Mouse (Mus musculus) erythroblast, embryonic 14.5 days (primary cell): ENCODE results near the gene Lmo3.

Source experiments
- GATA1 ChIP-seq: IDR thresholded peaks from 2 replicates; pipeline ENCODE4 v1.6.1; 2012; ENCODE audit warnings: low read length, inconsistent platforms, mixed read lengths
- TAL1 ChIP-seq: IDR thresholded peaks from 3 replicates; pipeline ENCODE4 v1.6.1; 2012; ENCODE audit warnings: low read length, inconsistent platforms, mixed read lengths

GRCm38 (mm10) chr6:138346558-138346957 is 235.2 kb downstream of the Lmo3 start:
- no peak for TF ChIP-seq GATA1
- TF ChIP-seq TAL1: no peak
